Mouse (Mus musculus): ENCODE measurements at regions not wholly inside any gene's neighbourhood (a gene's known extent, or its start where the extent isn't known, plus 50 kb on each side); places are given as distances from the start of the nearest gene placed in this dataset.
"Not testable (repeated sequence)": the region's sequence is repeated elsewhere in the genome, so short reads cannot be mapped to it uniquely, and the experiment has no call there.

DNA sequence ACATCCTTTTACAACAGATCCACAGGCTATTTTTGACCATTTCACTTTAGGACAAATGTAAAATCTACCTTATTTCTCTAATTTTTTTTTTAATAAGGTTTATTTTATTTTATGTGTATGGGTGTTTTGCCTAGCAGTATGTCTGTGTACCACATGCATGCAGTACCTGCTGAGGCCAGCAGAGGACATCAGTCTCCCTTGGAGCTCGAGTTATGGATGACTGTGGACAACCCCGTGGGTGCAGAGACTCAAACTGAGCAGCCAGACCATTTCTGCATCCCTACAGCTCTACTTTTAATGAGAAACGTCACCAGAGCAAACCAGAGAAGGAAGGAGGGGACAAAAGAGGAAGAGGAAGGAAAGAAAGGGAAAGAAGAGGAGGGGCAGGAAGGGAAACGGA, 125.9 kb upstream of the Trim24 start:
- no peaks in the 10 kb centered on the region; the same call in none of the 2 replicates for H3K36me3 ChIP-seq (ENCODE audit: control insufficient read depth, insufficient read depth, low read length, poor library complexity, severe bottlenecking)
- no peaks in the 10 kb centered on the region for H3K27me3 ChIP-seq (ENCODE audit: control insufficient read depth, insufficient read depth, low read length, poor library complexity, severe bottlenecking)
- H3K4me3 ChIP-seq (ENCODE audit: low read depth, low read length): no peak overlapping the region
- peaks cover 60% of the 10 kb centered on the region for H3K9me3 ChIP-seq (replicated peaks; ENCODE audit: control insufficient read depth, insufficient read depth, low read length, poor library complexity, severe bottlenecking)
- H3K9ac ChIP-seq (ENCODE audit: low read depth, poor library complexity, severe bottlenecking): no peak overlapping the region
- no peaks in the 10 kb centered on the region for H3K4me1 ChIP-seq (ENCODE audit: control insufficient read depth, insufficient read depth, low read length)
- no peak overlapping the region for H3K27ac ChIP-seq (ENCODE audit: insufficient read depth, low read length)
- TF ChIP-seq POLR2A (IDR thresholded peaks at IDR 0.05; ENCODE audit: insufficient read depth, low read length) (no peak), CTCF (IDR thresholded peaks at IDR 0.05; ENCODE audit: low read depth, low read length) (peak; percentile 59)

DNA sequence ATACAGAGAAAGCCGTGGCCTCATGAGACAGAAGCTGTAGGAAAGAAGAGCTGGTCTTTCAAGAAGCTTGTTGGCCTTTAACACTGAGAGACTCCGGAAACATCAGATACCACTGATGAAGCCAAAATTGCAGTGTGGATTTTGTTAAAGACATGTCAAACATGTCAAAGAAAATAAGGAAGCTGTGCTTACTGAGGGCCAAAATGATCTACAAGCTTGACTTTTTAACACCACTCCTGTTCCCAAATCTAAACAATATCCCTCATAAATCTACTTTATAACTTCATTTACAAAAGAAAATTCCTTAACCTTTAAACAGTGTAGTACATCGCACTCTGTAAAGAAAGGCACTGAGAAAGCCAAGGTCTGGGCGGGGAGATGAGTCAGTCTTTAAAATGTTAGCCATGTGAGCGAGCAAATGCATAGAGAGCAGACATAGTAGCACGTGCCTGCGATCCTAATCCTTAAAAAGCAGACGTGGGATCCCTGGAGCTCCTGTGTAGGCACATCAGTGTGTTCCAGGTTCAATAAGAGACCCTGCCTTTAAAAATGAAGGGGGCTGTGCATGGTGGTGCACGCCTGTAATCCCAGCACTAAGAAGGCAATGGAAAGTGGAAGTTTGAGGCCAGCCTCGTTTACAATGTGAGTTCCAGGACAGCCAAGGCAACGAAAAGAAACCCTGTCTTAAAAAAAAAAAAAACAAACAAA, 125.1 kb upstream of the Trim24 start:
- Histone ChIP-seq H3K27ac (ENCODE audit: insufficient read depth, low read length) (no peak overlapping the region), H3K36me3 (ENCODE audit: control insufficient read depth, insufficient read depth, low read length, poor library complexity, severe bottlenecking) (no peaks in the 10 kb centered on the region; the same call in none of the 2 replicates), H3K9me3 (replicated peaks; ENCODE audit: control insufficient read depth, insufficient read depth, low read length, poor library complexity, severe bottlenecking) (peaks cover 52% of the 10 kb centered on the region), H3K4me1 (ENCODE audit: control insufficient read depth, insufficient read depth, low read length) (no peaks in the 10 kb centered on the region), H3K9ac (ENCODE audit: low read depth, poor library complexity, severe bottlenecking) (no peak overlapping the region), H3K27me3 (ENCODE audit: control insufficient read depth, insufficient read depth, low read length, poor library complexity, severe bottlenecking) (no peaks in the 10 kb centered on the region), H3K4me3 (ENCODE audit: low read depth, low read length) (no peak overlapping the region)
- TF ChIP-seq CTCF (IDR thresholded peaks at IDR 0.05; ENCODE audit: low read depth, low read length) (no peak), EP300 (IDR thresholded peaks at IDR 0.05; ENCODE audit: insufficient read depth, low read depth, low read length) (no peak), POLR2A (IDR thresholded peaks at IDR 0.05; ENCODE audit: insufficient read depth, low read length) (no peak)

- not testable (repeated sequence) for H3K9ac ChIP-seq (ENCODE audit: low read depth, poor library complexity, severe bottlenecking); H3K27ac ChIP-seq (ENCODE audit: insufficient read depth, low read length); H3K27me3 ChIP-seq (ENCODE audit: control insufficient read depth, insufficient read depth, low read length, poor library complexity, severe bottlenecking); H3K4me3 ChIP-seq (ENCODE audit: low read depth, low read length); H3K36me3 ChIP-seq (ENCODE audit: control insufficient read depth, insufficient read depth, low read length, poor library complexity, severe bottlenecking); H3K4me1 ChIP-seq (ENCODE audit: control insufficient read depth, insufficient read depth, low read length)
- H3K9me3 ChIP-seq (replicated peaks; ENCODE audit: control insufficient read depth, insufficient read depth, low read length, poor library complexity, severe bottlenecking): peaks cover 42% of the 10 kb centered on the region
Measured at GRCm38 (mm10) chr6:37747793-37748192, 122.8 kb upstream of the Trim24 start.

DNA sequence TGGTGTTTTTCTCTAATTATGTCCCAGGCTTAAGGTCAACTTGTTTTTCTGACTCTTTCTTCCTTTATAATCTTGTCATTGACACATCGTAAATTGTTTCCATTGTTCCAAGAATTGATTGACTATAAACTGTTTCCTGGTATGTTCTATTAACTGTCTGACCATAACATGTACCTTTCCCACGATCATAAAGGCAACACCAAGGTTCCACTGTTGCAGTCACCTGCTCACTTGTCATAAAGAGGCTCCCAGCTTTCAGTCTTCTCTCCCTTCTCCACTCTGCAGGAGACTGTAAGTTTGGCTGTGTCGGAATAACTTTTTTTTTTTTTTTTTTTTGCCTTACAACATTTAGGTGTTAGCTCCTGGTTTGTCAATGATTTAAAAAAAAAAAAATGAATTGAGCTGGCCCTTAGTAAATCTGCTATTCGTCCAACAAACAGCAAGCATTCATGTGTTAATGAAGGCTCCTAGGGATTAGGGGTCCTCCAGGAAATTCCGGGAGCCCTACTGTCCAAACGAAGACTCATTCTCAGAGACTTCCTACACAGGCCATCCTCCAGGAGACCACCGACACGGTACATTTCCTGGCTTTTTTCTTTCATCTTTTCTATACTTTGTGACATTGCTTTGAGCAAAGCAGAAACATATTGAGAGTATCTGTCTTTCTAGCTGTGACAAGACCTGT, 122.2 kb upstream of the Trim24 start:
- Histone ChIP-seq H3K4me1 (ENCODE audit: control insufficient read depth, insufficient read depth, low read length) (no peaks in the 10 kb centered on the region), H3K36me3 (ENCODE audit: control insufficient read depth, insufficient read depth, low read length, poor library complexity, severe bottlenecking) (no peaks in the 10 kb centered on the region; the same call in none of the 2 replicates), H3K27me3 (ENCODE audit: control insufficient read depth, insufficient read depth, low read length, poor library complexity, severe bottlenecking) (no peaks in the 10 kb centered on the region), H3K9me3 (replicated peaks; ENCODE audit: control insufficient read depth, insufficient read depth, low read length, poor library complexity, severe bottlenecking) (peaks cover 42% of the 10 kb centered on the region), H3K4me3 (ENCODE audit: low read depth, low read length) (no peak overlapping the region), H3K9ac (ENCODE audit: low read depth, poor library complexity, severe bottlenecking) (no peak overlapping the region), H3K27ac (ENCODE audit: insufficient read depth, low read length) (peak overlapping the region; percentile 91; the same call in 1 of the 2 replicates)
- TF ChIP-seq EP300 (IDR thresholded peaks at IDR 0.05; ENCODE audit: insufficient read depth, low read depth, low read length): no peak
- TF ChIP-seq POLR2A (IDR thresholded peaks at IDR 0.05; ENCODE audit: insufficient read depth, low read length): no peak
- no peak for TF ChIP-seq CTCF (IDR thresholded peaks at IDR 0.05; ENCODE audit: low read depth, low read length)

DNA sequence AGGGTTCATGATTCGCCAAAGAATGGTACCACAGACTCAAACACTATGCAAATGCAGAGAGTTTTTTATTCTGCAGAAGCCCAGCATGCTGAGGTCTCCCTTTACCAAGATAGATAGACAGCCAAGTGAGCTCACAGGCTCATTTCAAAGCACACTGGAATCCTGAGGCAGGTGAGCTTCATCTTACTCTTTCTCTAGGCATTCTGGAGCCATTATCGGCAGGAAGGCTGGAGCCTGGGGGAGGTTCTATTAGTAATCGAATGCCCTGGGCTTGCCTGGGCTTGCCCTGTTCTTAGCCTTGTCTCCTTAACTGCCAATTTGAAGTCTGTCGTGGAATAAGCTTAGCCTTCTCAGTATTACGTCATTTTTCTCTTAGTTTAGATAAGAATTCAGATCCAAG, 121.6 kb upstream of the Trim24 start:
- TF ChIP-seq CTCF (IDR thresholded peaks at IDR 0.05; ENCODE audit: low read depth, low read length) (no peak), POLR2A (IDR thresholded peaks at IDR 0.05; ENCODE audit: insufficient read depth, low read length) (no peak), EP300 (IDR thresholded peaks at IDR 0.05; ENCODE audit: insufficient read depth, low read depth, low read length) (no peak)
- Histone ChIP-seq H3K27ac (ENCODE audit: insufficient read depth, low read length) (peak overlapping the region; percentile 91), H3K4me3 (ENCODE audit: low read depth, low read length) (no peak overlapping the region), H3K27me3 (ENCODE audit: control insufficient read depth, insufficient read depth, low read length, poor library complexity, severe bottlenecking) (no peaks in the 10 kb centered on the region), H3K36me3 (ENCODE audit: control insufficient read depth, insufficient read depth, low read length, poor library complexity, severe bottlenecking) (no peaks in the 10 kb centered on the region; the same call in none of the 2 replicates), H3K9ac (ENCODE audit: low read depth, poor library complexity, severe bottlenecking) (no peak overlapping the region), H3K4me1 (ENCODE audit: control insufficient read depth, insufficient read depth, low read length) (no peaks in the 10 kb centered on the region), H3K9me3 (replicated peaks; ENCODE audit: control insufficient read depth, insufficient read depth, low read length, poor library complexity, severe bottlenecking) (peaks cover 42% of the 10 kb centered on the region)

DNA sequence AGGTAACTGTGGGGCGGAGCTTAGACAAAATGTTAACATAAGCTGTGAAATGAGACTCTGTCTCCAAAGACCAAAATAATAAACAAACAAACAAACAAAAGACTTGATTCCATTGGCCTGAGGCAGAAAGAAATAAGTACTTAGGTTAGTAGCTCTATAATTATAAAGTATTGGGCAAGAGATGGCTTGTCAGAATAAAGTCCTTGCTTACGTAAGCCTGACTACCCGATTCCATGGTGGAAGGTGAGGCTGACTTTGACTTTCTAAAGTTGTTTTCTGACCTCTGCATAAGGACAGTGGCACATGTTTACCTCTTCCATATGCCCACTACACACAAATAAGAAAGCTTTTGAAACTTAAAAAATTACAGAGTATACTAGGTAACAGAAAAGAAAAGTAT, 120.3 kb upstream of the Trim24 start:
- Histone ChIP-seq H3K4me1 (ENCODE audit: control insufficient read depth, insufficient read depth, low read length) (no peaks in the 10 kb centered on the region), H3K36me3 (ENCODE audit: control insufficient read depth, insufficient read depth, low read length, poor library complexity, severe bottlenecking) (no peaks in the 10 kb centered on the region; the same call in none of the 2 replicates), H3K27ac (ENCODE audit: insufficient read depth, low read length) (no peak overlapping the region), H3K27me3 (ENCODE audit: control insufficient read depth, insufficient read depth, low read length, poor library complexity, severe bottlenecking) (no peaks in the 10 kb centered on the region), H3K9me3 (replicated peaks; ENCODE audit: control insufficient read depth, insufficient read depth, low read length, poor library complexity, severe bottlenecking) (peaks cover 37% of the 10 kb centered on the region), H3K4me3 (ENCODE audit: low read depth, low read length) (no peak overlapping the region), H3K9ac (ENCODE audit: low read depth, poor library complexity, severe bottlenecking) (no peak overlapping the region)
- TF ChIP-seq EP300 (IDR thresholded peaks at IDR 0.05; ENCODE audit: insufficient read depth, low read depth, low read length) (no peak), CTCF (IDR thresholded peaks at IDR 0.05; ENCODE audit: low read depth, low read length) (no peak), POLR2A (IDR thresholded peaks at IDR 0.05; ENCODE audit: insufficient read depth, low read length) (no peak)
